Mouse (Mus musculus) spleen, adult 12 weeks (tissue): ENCODE results near the gene Mast1.

Source experiments
- DNase-seq: peaks from one replicate; pipeline ENCODE4 v3.0.0; 2022; ENCODE audit warnings: low spot score

The Mast1 gene

DNA sequence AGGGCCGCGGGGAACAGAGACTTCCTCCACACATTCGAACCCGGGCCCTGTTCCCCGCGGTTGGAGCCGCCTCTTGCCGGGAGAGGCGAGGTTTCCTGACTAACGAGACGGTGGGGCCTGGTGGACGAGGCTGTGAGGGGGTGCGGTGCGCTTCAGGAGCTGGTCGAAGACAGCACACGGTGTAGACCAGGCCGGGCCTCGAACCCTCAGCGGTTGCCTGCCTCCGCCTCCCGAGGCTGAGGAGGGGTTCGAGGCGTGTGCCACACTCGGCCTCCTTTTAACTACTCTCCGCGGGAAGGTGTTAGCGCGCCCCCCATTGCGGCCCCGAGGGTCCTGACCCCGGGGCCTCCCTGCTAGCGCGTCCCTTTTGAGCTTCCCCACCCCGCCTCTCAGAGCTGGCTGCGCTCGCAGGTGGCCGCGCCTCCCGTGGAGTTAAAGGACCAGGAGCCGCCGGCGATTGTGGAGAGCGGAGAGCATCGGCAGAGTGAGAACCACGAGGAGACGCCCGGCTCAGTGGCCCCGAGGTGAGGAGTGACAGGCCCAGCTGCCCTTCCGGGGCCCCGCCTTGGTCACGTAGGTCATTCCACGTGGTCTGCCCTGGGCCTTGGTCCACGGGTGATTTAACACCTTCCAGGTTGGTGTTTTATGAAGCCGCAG is 64.7 kb downstream of the Mast1 start:
- DNase-seq: peak; percentile 39

DNA sequence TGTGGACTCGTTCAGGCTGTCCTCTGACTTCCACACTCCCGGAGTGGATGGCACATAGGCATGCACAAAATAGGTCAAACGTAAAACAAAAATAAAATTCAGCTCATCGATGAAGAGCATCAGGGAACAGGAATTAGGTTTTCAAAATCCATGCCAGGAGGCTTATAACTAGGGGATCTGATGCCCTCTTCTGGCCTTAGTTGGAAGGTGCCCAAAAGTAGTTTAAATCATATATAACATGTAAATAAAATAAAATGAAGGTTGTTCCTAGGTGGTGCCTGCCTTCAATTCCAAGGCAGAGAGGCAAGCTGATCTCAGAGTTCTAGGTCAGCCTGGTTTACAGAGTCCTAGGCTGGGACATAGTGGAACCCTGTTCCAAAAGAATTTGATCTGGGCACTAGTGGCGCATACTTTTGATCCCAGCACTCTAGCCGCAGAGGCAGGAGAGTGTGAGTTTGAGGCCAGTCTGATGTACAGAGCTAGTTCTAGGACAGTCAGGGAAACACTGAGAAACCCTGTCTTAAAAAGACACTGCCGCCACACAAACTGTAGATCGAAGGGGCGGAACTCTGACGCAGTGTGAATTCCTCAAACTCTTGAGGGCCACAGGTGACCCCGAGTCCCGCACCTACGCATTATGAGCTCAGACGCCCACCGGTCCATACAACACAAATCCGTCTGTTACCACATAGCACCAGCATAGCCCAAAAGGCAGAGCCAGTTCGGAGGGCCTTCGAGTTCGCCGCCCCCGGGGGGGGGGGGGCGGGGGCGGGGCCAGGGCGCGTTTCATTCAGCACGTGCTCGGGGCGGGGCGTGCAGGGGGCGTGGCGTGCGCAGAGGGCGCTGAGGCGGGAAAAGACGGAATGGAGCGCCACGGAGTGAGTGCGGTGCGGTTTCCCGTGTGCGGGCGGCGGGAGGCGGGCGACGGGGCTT is 65.5 kb downstream of the Mast1 start, which contains the start of gene Syce2:
TSS of gene Syce2 (plus strand) at position 736 of the 933 bp plus-strand sequence.
- DNase-seq: peak; percentile 84
